Mouse (Mus musculus): ENCODE measurements around the gene Zfp128. TPM values are rescaled to one million over a fixed set of nuclear protein-coding genes. Genes with fewer than 3 reads are reported as not detected.
"Not testable (repeated sequence)": the region's sequence is repeated elsewhere in the genome, so short reads cannot be mapped to it uniquely, and the experiment has no call there.

Zfp128 gene
- polyA plus RNA-seq, 1 experiment from 2014 or later = 5.4 TPM

GRCm38 (mm10) chr7:12926316-12926715 lies 45.3 kb downstream of the Zfp128 start:
- H3K4me2 ChIP-seq (replicated peaks) = no peak overlapping the region

GRCm38 (mm10) chr7:12927191-12927680 lies 46.3 kb downstream of the Zfp128 start, which contains the start of gene Rnf225:
Gene Rnf225, plus strand, starts transcription at chr7:12927416.
- 19% methylated on average over 8 of the region's 8 CpGs for WGBS
- Histone ChIP-seq H3K9me3 (no peaks in the 10 kb centered on the region), H3K4me1 (peaks cover 17% of the 10 kb centered on the region), H3K4me3 (peak within 1 kb of the TSS; percentile 31), H3K9ac (peak within 1 kb of the TSS; percentile 52), H3K27me3 (peaks cover 34% of the 10 kb centered on the region), H3K36me3 (peaks cover 46% of the 10 kb centered on the region), H3K27ac (no peak within 1 kb of the TSS), H3K4me2 (replicated peaks) (peak within 1 kb of the TSS; percentile 56)
- no peak for ATAC-seq (ENCODE audit: insufficient number of reproducible peaks, insufficient read depth, low FRiP score, low TSS enrichment)

More at GRCm38 (mm10) chr7:12926316-12926715, 45.3 kb downstream of the Zfp128 start:
- peaks cover 34% of the 10 kb centered on the region for H3K27me3 ChIP-seq
- H3K9ac ChIP-seq = no peak overlapping the region
- WGBS = 84% methylated on average over 7 of the region's 7 CpGs
- H3K9me3 ChIP-seq = no peaks in the 10 kb centered on the region
- peaks cover 46% of the 10 kb centered on the region for H3K36me3 ChIP-seq
- no peak for ATAC-seq (ENCODE audit: insufficient number of reproducible peaks, insufficient read depth, low FRiP score, low TSS enrichment)
- H3K27ac ChIP-seq = no peak overlapping the region
- peaks cover 17% of the 10 kb centered on the region for H3K4me1 ChIP-seq
- H3K4me3 ChIP-seq = no peak overlapping the region

- no peak overlapping the region for H3K27ac ChIP-seq
- peaks cover 46% of the 10 kb centered on the region for H3K36me3 ChIP-seq
- peak overlapping the region; percentile 31 for H3K4me3 ChIP-seq
- ATAC-seq (ENCODE audit: insufficient number of reproducible peaks, insufficient read depth, low FRiP score, low TSS enrichment) = no peak
- no peaks in the 10 kb centered on the region for H3K9me3 ChIP-seq
- 5% methylated on average over 65 of the region's 65 CpGs for WGBS
- peaks cover 16% of the 10 kb centered on the region for H3K4me1 ChIP-seq
- H3K9ac ChIP-seq = peak overlapping the region; percentile 52
- peaks cover 34% of the 10 kb centered on the region for H3K27me3 ChIP-seq
- H3K4me2 ChIP-seq (replicated peaks) = peak overlapping the region; percentile 56
These were observed 47.0 kb downstream of the Zfp128 start for GRCm38 (mm10) chr7:12927693-12928589.

GRCm38 (mm10) chr7:12933615-12934140 lies 52.7 kb downstream of the Zfp128 start:
- no peaks in the 10 kb centered on the region for H3K9me3 ChIP-seq
- no peak overlapping the region for H3K9ac ChIP-seq
- 68% methylated on average over 4 of the region's 4 CpGs for WGBS
- no peak overlapping the region for H3K4me2 ChIP-seq (replicated peaks)
- H3K27me3 ChIP-seq = peaks cover 5% of the 10 kb centered on the region; the same call in 1 of the 2 replicates
- ATAC-seq (ENCODE audit: insufficient number of reproducible peaks, insufficient read depth, low FRiP score, low TSS enrichment) = no peak
- H3K36me3 ChIP-seq = 0 out of 2 replicates have a peak, but pooled peaks cover 3% of the 10 kb centered on the region
- H3K27ac ChIP-seq = no peak overlapping the region
- H3K4me3 ChIP-seq = no peak overlapping the region
- no peaks in the 10 kb centered on the region for H3K4me1 ChIP-seq

- no peak for ATAC-seq (ENCODE audit: insufficient number of reproducible peaks, insufficient read depth, low FRiP score, low TSS enrichment)
- no peaks in the 10 kb centered on the region for H3K36me3 ChIP-seq
- 70% methylated on average over 3 of the region's 3 CpGs for WGBS
- H3K9ac ChIP-seq = no peak overlapping the region
- no peaks in the 10 kb centered on the region for H3K27me3 ChIP-seq
- no peak overlapping the region for H3K4me3 ChIP-seq
- no peak overlapping the region for H3K27ac ChIP-seq
- no peaks in the 10 kb centered on the region for H3K4me1 ChIP-seq
- H3K9me3 ChIP-seq = no peaks in the 10 kb centered on the region
- no peak overlapping the region for H3K4me2 ChIP-seq (replicated peaks)
These were observed 53.8 kb downstream of the Zfp128 start for GRCm38 (mm10) chr7:12934808-12935207.

GRCm38 (mm10) chr7:12937254-12937803 lies 56.4 kb downstream of the Zfp128 start:
- H3K4me2 ChIP-seq (replicated peaks); H3K9ac ChIP-seq; H3K4me1 ChIP-seq; H3K27me3 ChIP-seq; H3K27ac ChIP-seq; ATAC-seq (ENCODE audit: insufficient number of reproducible peaks, insufficient read depth, low FRiP score, low TSS enrichment); H3K9me3 ChIP-seq; H3K4me3 ChIP-seq; H3K36me3 ChIP-seq: not testable (repeated sequence)
- WGBS = 80% methylated on average over 4 of the region's 4 CpGs

GRCm38 (mm10) chr7:12940599-12940998 lies 59.6 kb downstream of the Zfp128 start:
- no peak for ATAC-seq (ENCODE audit: insufficient number of reproducible peaks, insufficient read depth, low FRiP score, low TSS enrichment)
- Histone ChIP-seq H3K9ac (no peak overlapping the region), H3K4me3 (no peak overlapping the region), H3K4me1 (no peaks in the 10 kb centered on the region), H3K4me2 (replicated peaks) (no peak overlapping the region), H3K36me3 (no peaks in the 10 kb centered on the region), H3K27me3 (no peaks in the 10 kb centered on the region), H3K27ac (no peak overlapping the region), H3K9me3 (no peaks in the 10 kb centered on the region)
- WGBS = 85% methylated on average over 4 of the region's 4 CpGs

Other genes starting within 250 kb of the Zfp128 start
- gene Vmn2r54, start 240.9 kb upstream of the Zfp128 start, polyA plus RNA-seq (2016; fragmentation: Nextera tagmentation; extraction: Ambion mirVana) = not detected in 2 replicates
- gene Vmn2r55, start 196.2 kb upstream of the Zfp128 start, polyA plus RNA-seq (2016; fragmentation: Nextera tagmentation; extraction: Ambion mirVana) = not detected in 2 replicates
- not detected in 2 replicates for gene Vmn2r56, start 146.2 kb upstream of the Zfp128 start, polyA plus RNA-seq (2016; fragmentation: Nextera tagmentation; extraction: Ambion mirVana)
- 17.4 and 19.4 TPM in 2 replicates for gene Zscan18, start 77.5 kb upstream of the Zfp128 start, polyA plus RNA-seq (2016; fragmentation: Nextera tagmentation; extraction: Ambion mirVana)
- gene Zfp329, start 62.3 kb upstream of the Zfp128 start, polyA plus RNA-seq (2016; fragmentation: Nextera tagmentation; extraction: Ambion mirVana) = 19.8 TPM in 2 replicates
- gene Zfp110, start 46.4 kb upstream of the Zfp128 start, polyA plus RNA-seq (2016; fragmentation: Nextera tagmentation; extraction: Ambion mirVana) = 39.5 and 41.3 TPM in 2 replicates
- gene Zscan22, start 16.6 kb downstream of the Zfp128 start, polyA plus RNA-seq (2016; fragmentation: Nextera tagmentation; extraction: Ambion mirVana) = 16.8 and 18.2 TPM in 2 replicates
- 833 and 862 TPM in 2 replicates for gene Rps5, start 41.1 kb downstream of the Zfp128 start, polyA plus RNA-seq (2016; fragmentation: Nextera tagmentation; extraction: Ambion mirVana)
- 0.95 and 1.0 TPM in 2 replicates for gene Rnf225, start 46.2 kb downstream of the Zfp128 start, polyA plus RNA-seq (2016; fragmentation: Nextera tagmentation; extraction: Ambion mirVana)
- 13.9 and 14.4 TPM in 2 replicates for gene Zfp324, start 84.7 kb downstream of the Zfp128 start, polyA plus RNA-seq (2016; fragmentation: Nextera tagmentation; extraction: Ambion mirVana)
- 12.0 and 13.0 TPM in 2 replicates for gene Zfp446, start 96.7 kb downstream of the Zfp128 start, polyA plus RNA-seq (2016; fragmentation: Nextera tagmentation; extraction: Ambion mirVana)
- gene Slc27a5, start 117.0 kb downstream of the Zfp128 start, polyA plus RNA-seq (2016; fragmentation: Nextera tagmentation; extraction: Ambion mirVana) = 0.09 TPM in 1 of 2 replicates, not detected in the other
- 480 and 495 TPM in 2 replicates for gene Trim28, start 117.9 kb downstream of the Zfp128 start, polyA plus RNA-seq (2016; fragmentation: Nextera tagmentation; extraction: Ambion mirVana)
- gene Zbtb45, start 128.9 kb downstream of the Zfp128 start, polyA plus RNA-seq (2016; fragmentation: Nextera tagmentation; extraction: Ambion mirVana) = 28.8 and 29.9 TPM in 2 replicates
- gene Chmp2a, start 153.6 kb downstream of the Zfp128 start, polyA plus RNA-seq (2016; fragmentation: Nextera tagmentation; extraction: Ambion mirVana) = 121 and 127 TPM in 2 replicates
- gene Ube2m, start 157.1 kb downstream of the Zfp128 start, polyA plus RNA-seq (2016; fragmentation: Nextera tagmentation; extraction: Ambion mirVana) = 166 and 183 TPM in 2 replicates
- 3.8 TPM in 2 replicates for gene Mzf1, start 173.6 kb downstream of the Zfp128 start, polyA plus RNA-seq (2016; fragmentation: Nextera tagmentation; extraction: Ambion mirVana)
- not detected in 2 replicates for gene Vmn1r85, start 214.0 kb downstream of the Zfp128 start, polyA plus RNA-seq (2016; fragmentation: Nextera tagmentation; extraction: Ambion mirVana)
- gene Vmn1r86, start 238.7 kb downstream of the Zfp128 start, polyA plus RNA-seq (2016; fragmentation: Nextera tagmentation; extraction: Ambion mirVana) = not detected in 2 replicates

Data from embryonic facial prominence, embryonic 12.5 days (tissue).